Mouse (Mus musculus): Measurements from ENCODE around the gene Celsr1. TPM values are rescaled to one million over a fixed set of nuclear protein-coding genes. Genes with fewer than 3 reads are reported as not detected.
"Not testable (repeated sequence)": the region's sequence is repeated elsewhere in the genome, so short reads cannot be mapped to it uniquely, and the experiment has no call there.

Celsr1 gene
- total RNA-seq, 2 experiments from 2014 or later: 6.4 to 7.2 TPM

- intact Hi-C loops (cut with DNase I): no loop called here
- no peak for DNase-seq
These were observed 31.8 kb upstream of the Celsr1 start for GRCm38 (mm10) chr15:86065367-86065766.

- no peak for DNase-seq
- intact Hi-C loops (cut with DNase I): no loop called here
These were observed 31.3 kb upstream of the Celsr1 start for GRCm38 (mm10) chr15:86064850-86065229.

- intact Hi-C loops (cut with DNase I): no loop called here
- DNase-seq: no peak
These were observed 30.7 kb upstream of the Celsr1 start for GRCm38 (mm10) chr15:86064191-86064849.

- intact Hi-C loops (cut with DNase I): loop anchor here (2.0 kb wide), 1 partner anchor 17 kb away; no protein-coding TSS in a partner anchor
- no peak for DNase-seq
These were observed 28.4 kb upstream of the Celsr1 start for GRCm38 (mm10) chr15:86061848-86062481.

GRCm38 (mm10) chr15:86061221-86061620 lies 27.6 kb upstream of the Celsr1 start:
- intact Hi-C loops (cut with DNase I): loop anchor here (2.0 kb wide), 1 partner anchor 18 kb away; no protein-coding TSS in a partner anchor
- DNase-seq: peak in 1 of 2 experiments; percentile 4

GRCm38 (mm10) chr15:86060581-86060980 lies 27.0 kb upstream of the Celsr1 start:
- intact Hi-C loops (cut with DNase I): loop anchor here (2.0 kb wide), 1 partner anchor 18 kb away; no protein-coding TSS in a partner anchor
- no peak for DNase-seq

GRCm38 (mm10) chr15:86059835-86060380 lies 26.3 kb upstream of the Celsr1 start:
- no peak for DNase-seq
- intact Hi-C loops (cut with DNase I): loop anchor here (2.0 kb wide), 2 partner anchors 19 to 27 kb away; no protein-coding TSS in a partner anchor

- DNase-seq: peak in 1 of 2 experiments; percentile 48
- intact Hi-C loops (cut with DNase I): loop anchor here (2.0 kb wide), 1 partner anchor 28 kb away; no protein-coding TSS in a partner anchor
These were observed 25.6 kb upstream of the Celsr1 start for GRCm38 (mm10) chr15:86058931-86059834.

- peak; percentile 79 to 85 for DNase-seq
- intact Hi-C loops (cut with DNase I): loop anchor here (2.0 kb wide), 1 partner anchor 28 kb away; no protein-coding TSS in a partner anchor
These were observed 24.9 kb upstream of the Celsr1 start for GRCm38 (mm10) chr15:86058394-86058915.

- intact Hi-C loops (cut with DNase I): loop anchor here (2.0 kb wide), 1 partner anchor 29 kb away; no protein-coding TSS in a partner anchor
- DNase-seq: no peak
These were observed 24.3 kb upstream of the Celsr1 start for GRCm38 (mm10) chr15:86057908-86058307.

GRCm38 (mm10) chr15:86057413-86057812 lies 23.8 kb upstream of the Celsr1 start, which contains the start of gene Gramd4:
Gene Gramd4 (plus strand): TSS chr15:86057695.
- intact Hi-C loops (cut with DNase I): no loop called here
- no peak for DNase-seq

GRCm38 (mm10) chr15:86056221-86056760 lies 22.7 kb upstream of the Celsr1 start:
- intact Hi-C loops (cut with DNase I): no loop called here
- DNase-seq: no peak

GRCm38 (mm10) chr15:86054861-86055260 lies 21.3 kb upstream of the Celsr1 start:
- intact Hi-C loops (cut with DNase I): loop anchor here (1.0 to 2.0 kb wide), 2 partner anchors 69 to 80 kb away; no protein-coding TSS in a partner anchor
- not testable (repeated sequence) for DNase-seq

- intact Hi-C loops (cut with DNase I): loop anchor here (1.0 to 2.0 kb wide), 2 partner anchors 70 to 81 kb away; no protein-coding TSS in a partner anchor
- DNase-seq: peak; percentile 87 to 90
These were observed 20.4 kb upstream of the Celsr1 start for GRCm38 (mm10) chr15:86053890-86054536.

- intact Hi-C loops (cut with DNase I): no loop called here
- no peak for DNase-seq
These were observed 18.4 kb upstream of the Celsr1 start for GRCm38 (mm10) chr15:86051878-86052478.

- intact Hi-C loops (cut with DNase I): no loop called here
- DNase-seq: no peak
These were observed 17.6 kb upstream of the Celsr1 start for GRCm38 (mm10) chr15:86051152-86051551.

GRCm38 (mm10) chr15:86050170-86050743 lies 16.7 kb upstream of the Celsr1 start:
- no peak for DNase-seq
- intact Hi-C loops (cut with DNase I): no loop called here

- DNase-seq: no peak
- intact Hi-C loops (cut with DNase I): no loop called here
These were observed 15.9 kb upstream of the Celsr1 start for GRCm38 (mm10) chr15:86049510-86049909.

Data from heart, postnatal 36 days (tissue).